Mouse (Mus musculus) liver, embryonic 11.5 days (tissue): ENCODE results near the gene Krtap9-1. TPM values are rescaled to one million over a fixed set of nuclear protein-coding genes. Genes with fewer than 3 reads are reported as not detected.
"Not testable (repeated sequence)": the region's sequence is repeated elsewhere in the genome, so short reads cannot be mapped to it uniquely, and the experiment has no call there.

ENCODE experiments used
- ATAC-seq: fragments of 200-750 bp; cut with Nextera tagmentation; replicated peaks from 2 replicates; pipeline ENCODE4 v1.8.0; 2017; ENCODE audit warnings: moderate number of reproducible peaks, mild to moderate bottlenecking, moderate TSS enrichment, moderate library complexity; ENCODE audit not compliant: low FRiP score
- DNase-seq: peaks from one replicate; pipeline ENCODE4 v3.0.0-alpha.2; 2017; ENCODE audit warnings: low spot score
- H3K27ac ChIP-seq: fragments of 300-500 bp; sonication (generic); 2 replicates; pipeline ENCODE4 v1.5.1; 2014; ENCODE audit warnings: mild to moderate bottlenecking, low read depth, low read length, control low read depth
- H3K27me3 ChIP-seq: fragments of 300-500 bp; sonication (generic); replicated peaks from 2 replicates; pipeline ENCODE4 v1.6.1; 2014; ENCODE audit warnings: low read length, mixed read lengths; ENCODE audit not compliant: control insufficient read depth, insufficient read depth
- H3K36me3 ChIP-seq: fragments of 300-500 bp; sonication (generic); 2 replicates; pipeline ENCODE4 v1.6.1; 2014; ENCODE audit warnings: mild to moderate bottlenecking, low read length, moderate library complexity, mixed read lengths; ENCODE audit not compliant: control insufficient read depth, insufficient read depth
- H3K4me1 ChIP-seq: fragments of 300-500 bp; sonication (generic); replicated peaks from 2 replicates; pipeline ENCODE4 v1.6.1; 2014; ENCODE audit warnings: low read length, mixed read lengths; ENCODE audit not compliant: control insufficient read depth, insufficient read depth
- H3K4me2 ChIP-seq: fragments of 300-500 bp; sonication (generic); 2 replicates; pipeline ENCODE4 v1.6.1; 2014; ENCODE audit warnings: mild to moderate bottlenecking, control low read depth, moderate library complexity
- H3K4me3 ChIP-seq: fragments of 300-500 bp; sonication (generic); 2 replicates; pipeline ENCODE4 v1.5.1; 2014; ENCODE audit warnings: low read depth, low read length, control low read depth
- H3K9ac ChIP-seq: fragments of 300-500 bp; sonication (generic); 2 replicates; pipeline ENCODE4 v1.6.1; 2014; ENCODE audit warnings: low read depth, low read length, control low read depth
- H3K9me3 ChIP-seq: fragments of 300-500 bp; sonication (generic); 2 replicates; pipeline ENCODE4 v1.6.1; 2016; ENCODE audit warnings: low read length, inconsistent platforms, mixed read lengths; ENCODE audit not compliant: control insufficient read depth
- WGBS: fragments of 180-500 bp; shearing (Covaris S2); extraction: QIAGEN DNeasy Blood & Tissue Kit; methylation state at CpG from one replicate; pipeline ENCODE4 v1.1.7; 2014; 5-methylcytosine and 5-hydroxymethylcytosine counted together
- polyA plus RNA-seq: library from polyadenylated mRNA; unstranded; fragments of >200 nt; fragmentation: Nextera tagmentation; extraction: Ambion mirVana; gene quantifications from 2 replicates; pipeline ENCODE4 v1.2.1, GENCODE M21; 2014

The Krtap9-1 gene
- polyA plus RNA-seq, 1 experiment from 2014 or later: not detected

DNA sequence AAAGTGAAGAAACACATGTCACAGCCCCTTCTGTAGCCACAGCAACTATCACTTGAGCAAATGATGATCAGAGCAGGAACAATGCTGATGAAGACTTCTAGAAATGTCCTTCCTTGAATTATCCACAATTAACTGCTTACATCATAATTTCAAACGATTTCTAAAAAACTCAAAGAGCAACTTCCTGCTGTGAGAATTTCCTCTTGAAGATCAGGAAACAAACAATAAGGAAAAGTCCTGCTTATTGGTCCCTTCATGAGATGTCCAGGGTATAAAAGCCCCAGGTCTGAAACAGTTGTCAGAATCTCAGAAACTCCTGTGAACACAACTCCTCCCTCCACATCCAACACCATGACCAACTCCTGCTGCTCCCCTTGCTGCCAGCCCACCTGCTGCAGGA, 5.7 kb downstream of the Krtap9-1 start, which contains the start of gene Gm11567:
Gm11567 (plus strand) TSS at position 301 of the 400 bp plus-strand sequence.
- 48% methylated on average over 1 of the region's 1 CpGs for WGBS

DNA sequence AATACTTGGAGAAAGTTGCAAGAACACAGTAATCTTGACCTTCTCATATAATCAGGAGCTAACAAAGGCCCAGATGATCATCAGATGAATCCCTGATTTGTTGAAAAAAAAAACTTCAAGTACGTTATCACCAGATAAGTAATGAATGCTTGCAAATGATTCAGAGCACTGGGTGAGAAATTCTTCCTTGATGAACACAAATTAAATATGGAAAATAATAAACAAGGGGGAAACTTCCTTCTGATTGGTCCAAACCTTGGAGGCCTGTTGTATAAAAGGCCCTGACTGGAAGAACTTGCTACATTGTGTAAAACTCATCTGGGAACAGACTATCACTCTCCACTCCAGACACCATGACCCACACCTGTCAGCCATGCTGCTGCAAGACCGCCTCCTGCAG, 34.4 kb downstream of the Krtap9-1 start, which contains the start of gene Krtap31-1:
Krtap31-1 (plus strand) TSS at position 301 of the 400 bp plus-strand sequence.
- no peaks in the 10 kb centered on the region for H3K9me3 ChIP-seq
- no peak for ATAC-seq
- no peak within 1 kb of the TSS for H3K4me2 ChIP-seq
- H3K4me3 ChIP-seq: no peak within 1 kb of the TSS
- no peaks in the 10 kb centered on the region for H3K36me3 ChIP-seq
- no peak for DNase-seq
- H3K27ac ChIP-seq: no peak within 1 kb of the TSS
- no peak within 1 kb of the TSS for H3K9ac ChIP-seq
- no peaks in the 10 kb centered on the region for H3K4me1 ChIP-seq
- no peaks in the 10 kb centered on the region for H3K27me3 ChIP-seq
- WGBS: 75% methylated on average over 2 of the region's 2 CpGs

More for the DNA sequence above, 5.7 kb downstream of the Krtap9-1 start, which contains the start of gene Gm11567:
- H3K27me3 ChIP-seq, H3K36me3 ChIP-seq, ATAC-seq, H3K4me3 ChIP-seq, H3K4me1 ChIP-seq, H3K9ac ChIP-seq, H3K9me3 ChIP-seq, DNase-seq, H3K4me2 ChIP-seq, H3K27ac ChIP-seq: not testable (repeated sequence)

DNA sequence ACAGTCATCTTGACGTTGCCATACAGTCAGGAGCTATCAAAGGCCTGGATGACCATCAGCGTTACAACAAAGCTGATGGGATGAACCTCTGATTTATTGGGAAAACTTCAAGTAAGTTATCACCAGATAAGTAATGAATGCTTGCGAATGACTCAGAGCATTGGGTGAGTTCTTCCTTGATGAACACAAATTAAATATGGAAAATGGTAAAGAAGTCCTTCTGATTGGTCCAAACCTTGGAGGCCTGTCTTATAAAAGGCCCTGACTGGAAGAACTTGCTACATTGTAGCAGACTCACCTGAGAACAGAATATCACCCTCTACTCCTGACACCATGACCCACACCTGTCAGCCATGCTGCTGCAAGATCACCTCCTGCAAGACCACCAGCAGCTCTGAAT, 41.3 kb downstream of the Krtap9-1 start, which contains the start of gene Gm11565:
Gm11565 (plus strand) TSS at position 301 of the 400 bp plus-strand sequence.
- no peak within 1 kb of the TSS for H3K9ac ChIP-seq
- H3K27me3 ChIP-seq: no peaks in the 10 kb centered on the region
- 85% methylated on average over 3 of the region's 3 CpGs for WGBS
- H3K36me3 ChIP-seq: no peaks in the 10 kb centered on the region
- DNase-seq (no peak), ATAC-seq (no peak)
- H3K27ac ChIP-seq: no peak within 1 kb of the TSS
- H3K9me3 ChIP-seq: no peaks in the 10 kb centered on the region
- H3K4me3 ChIP-seq: no peak within 1 kb of the TSS
- no peaks in the 10 kb centered on the region for H3K4me1 ChIP-seq
- no peak within 1 kb of the TSS for H3K4me2 ChIP-seq

Other genes starting within 250 kb of the Krtap9-1 start
- not detected in 2 replicates for gene Krtap4-1, start 245.2 kb upstream of the Krtap9-1 start, polyA plus RNA-seq
- gene Krtap4-2, start 238.3 kb upstream of the Krtap9-1 start, polyA plus RNA-seq: not detected in 2 replicates
- gene Krtap4-7, start 229.3 kb upstream of the Krtap9-1 start, polyA plus RNA-seq: not detected in 2 replicates
- not detected in 2 replicates for gene Gm11555, start 223.2 kb upstream of the Krtap9-1 start, polyA plus RNA-seq
- gene Gm11563, start 214.4 kb upstream of the Krtap9-1 start, polyA plus RNA-seq: not detected in 2 replicates
- not detected in 2 replicates for gene Krtap4-6, start 207.4 kb upstream of the Krtap9-1 start, polyA plus RNA-seq
- not detected in 2 replicates for gene Gm14190, start 182.6 kb upstream of the Krtap9-1 start, polyA plus RNA-seq
- not detected in 2 replicates for gene Gm14180, start 139.1 kb upstream of the Krtap9-1 start, polyA plus RNA-seq
- not detected in 2 replicates for gene Gm11595, start 100.5 kb upstream of the Krtap9-1 start, polyA plus RNA-seq
- not detected in 2 replicates for gene Krtap4-8, start 92.7 kb upstream of the Krtap9-1 start, polyA plus RNA-seq
- not detected in 2 replicates for gene Krtap4-9, start 88.2 kb upstream of the Krtap9-1 start, polyA plus RNA-seq
- gene Gm11596, start 79.9 kb upstream of the Krtap9-1 start, polyA plus RNA-seq: not detected in 2 replicates
- not detected in 2 replicates for gene Gm11569, start 74.5 kb upstream of the Krtap9-1 start, polyA plus RNA-seq
- not detected in 2 replicates for gene Gm11554, start 68.9 kb upstream of the Krtap9-1 start, polyA plus RNA-seq
- gene Krtap4-13, start 63.5 kb upstream of the Krtap9-1 start, polyA plus RNA-seq: not detected in 2 replicates
- not detected in 2 replicates for gene Gm11564, start 57.7 kb upstream of the Krtap9-1 start, polyA plus RNA-seq
- gene 2300003K06Rik, start 35.3 kb upstream of the Krtap9-1 start, polyA plus RNA-seq: not detected in 2 replicates
- gene Krtap4-16, start 21.8 kb upstream of the Krtap9-1 start, polyA plus RNA-seq: not detected in 2 replicates
- not detected in 2 replicates for gene Gm11568, start 15.5 kb upstream of the Krtap9-1 start, polyA plus RNA-seq
- not detected in 2 replicates for gene Gm11559, start 8.9 kb upstream of the Krtap9-1 start, polyA plus RNA-seq
- not detected in 2 replicates for gene Gm11567, start 5.8 kb downstream of the Krtap9-1 start, polyA plus RNA-seq
- not detected in 2 replicates for gene Krtap31-1, start 34.5 kb downstream of the Krtap9-1 start, polyA plus RNA-seq
- not detected in 2 replicates for gene Gm11565, start 41.4 kb downstream of the Krtap9-1 start, polyA plus RNA-seq
- gene Krtap31-2, start 62.9 kb downstream of the Krtap9-1 start, polyA plus RNA-seq: not detected in 2 replicates
- gene Krtap9-5, start 75.1 kb downstream of the Krtap9-1 start, polyA plus RNA-seq: not detected in 2 replicates
- gene Krtap29-1, start 105.7 kb downstream of the Krtap9-1 start, polyA plus RNA-seq: not detected in 2 replicates
- gene Krtap16-1, start 113.2 kb downstream of the Krtap9-1 start, polyA plus RNA-seq: not detected in 2 replicates
- not detected in 2 replicates for gene Krtap17-1, start 120.6 kb downstream of the Krtap9-1 start, polyA plus RNA-seq
- not detected in 2 replicates for gene Krt33a, start 142.8 kb downstream of the Krtap9-1 start, polyA plus RNA-seq
- not detected in 2 replicates for gene Krt33b, start 156.5 kb downstream of the Krtap9-1 start, polyA plus RNA-seq
- not detected in 2 replicates for gene Krt34, start 168.2 kb downstream of the Krtap9-1 start, polyA plus RNA-seq
- gene Krt31, start 177.2 kb downstream of the Krtap9-1 start, polyA plus RNA-seq: not detected in 2 replicates
- not detected in 2 replicates for gene Krt32, start 214.8 kb downstream of the Krtap9-1 start, polyA plus RNA-seq
- not detected in 2 replicates for gene Krt35, start 222.9 kb downstream of the Krtap9-1 start, polyA plus RNA-seq
- gene Krt36, start 232.2 kb downstream of the Krtap9-1 start, polyA plus RNA-seq: not detected in 2 replicates
- 0.14 TPM in 1 of 2 replicates, not detected in the other for gene Krt13, start 248.2 kb downstream of the Krtap9-1 start, polyA plus RNA-seq